In the genomic region with DNA sequence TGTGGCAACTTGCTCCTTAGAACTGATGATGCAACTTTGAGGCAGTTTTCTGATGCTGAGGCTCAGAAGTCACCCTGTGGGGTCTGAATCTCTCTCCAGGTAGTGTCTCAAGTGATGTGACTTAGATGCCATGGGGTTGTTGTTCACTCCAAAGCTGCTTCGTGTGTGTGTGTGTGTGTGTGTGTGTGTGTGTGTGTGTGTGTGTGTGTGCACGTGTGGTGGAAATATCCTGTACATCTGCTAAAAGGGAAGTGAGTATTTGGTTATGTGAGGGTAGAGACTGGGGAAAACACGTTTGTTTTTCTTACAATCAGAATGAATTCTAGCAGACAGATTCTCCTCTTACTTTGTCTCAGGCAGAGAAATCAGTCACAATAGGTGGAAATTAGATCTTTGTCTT, we compare ENCODE assay signal across 30 mouse cellular contexts.
DNase-seq lines count a peak whose midpoint lies in the region; ATAC-seq lines count a peak whose summit lies in the region.
"Had no signal": no experiment of that assay in that cellular context is flagged by ENCODE, and none has a peak within 500 bp of the region (broad histone marks: within the 10 kb centered on the region; RNA-seq: fewer than 3 reads in every experiment).

No protein-coding gene starts in this region.

- H3K27ac ChIP-seq in hindbrain, embryonic 11.5 days (ENCODE audit: low read depth, low read length) = no peak overlapping the region
- H3K27ac ChIP-seq: heart, adult 2 months; heart, embryonic 13.5 days; hindbrain, embryonic 10.5 days; layer of hippocampus, adult 2 months; left cerebral cortex, adult 2 months; limb, embryonic 13.5 days; midbrain, embryonic 13.5 days; neural tube, embryonic 13.5 days had no signal

- intact Hi-C loops in heart, postnatal 14 days (cut with DNase I) = no loop called here
- intact Hi-C loops in left cerebral cortex, postnatal 10 days (cut with DNase I) = no loop called here

- no peaks in the 10 kb centered on the region for H3K9me3 ChIP-seq in hindbrain, embryonic 11.5 days (ENCODE audit: control insufficient read depth, low read length)
- H3K9me3 ChIP-seq: heart, embryonic 13.5 days; hindbrain, embryonic 10.5 days; limb, embryonic 13.5 days; megakaryocyte, embryonic 14.5 days; midbrain, embryonic 13.5 days; neural tube, embryonic 13.5 days had no signal

- H3K4me3 ChIP-seq in hindbrain, embryonic 11.5 days (ENCODE audit: low read depth, low read length) = no peak overlapping the region
- H3K4me3 ChIP-seq: erythroblast, embryonic 14.5 days; heart, adult 2 months; heart, embryonic 13.5 days; hindbrain, embryonic 10.5 days; layer of hippocampus, adult 2 months; left cerebral cortex, adult 2 months; limb, embryonic 13.5 days; megakaryocyte, embryonic 14.5 days; midbrain, embryonic 13.5 days; neural tube, embryonic 13.5 days had no signal

- no peaks in the 10 kb centered on the region for H3K36me3 ChIP-seq in hindbrain, embryonic 11.5 days (ENCODE audit: control insufficient read depth, insufficient read depth, low read length)
- H3K36me3 ChIP-seq: heart, embryonic 13.5 days; hindbrain, embryonic 10.5 days; limb, embryonic 13.5 days; midbrain, embryonic 13.5 days; neural tube, embryonic 13.5 days had no signal

- no peak overlapping the region for H3K9ac ChIP-seq in hindbrain, embryonic 11.5 days (ENCODE audit: low read depth, low read length)
- H3K9ac ChIP-seq: heart, embryonic 13.5 days; limb, embryonic 13.5 days; midbrain, embryonic 13.5 days; neural tube, embryonic 13.5 days had no signal

- H3K4me1 ChIP-seq in hindbrain, embryonic 11.5 days (replicated peaks; ENCODE audit: control insufficient read depth, insufficient read depth, low read length) = no peaks in the 10 kb centered on the region
- H3K4me1 ChIP-seq: heart, embryonic 13.5 days; hindbrain, embryonic 10.5 days; limb, embryonic 13.5 days; midbrain, embryonic 13.5 days; neural tube, embryonic 13.5 days had no signal

- H3K27me3 ChIP-seq in hindbrain, embryonic 11.5 days (ENCODE audit: control insufficient read depth, insufficient read depth, low read length) = no peaks in the 10 kb centered on the region
- H3K27me3 ChIP-seq: heart, embryonic 13.5 days; limb, embryonic 13.5 days; midbrain, embryonic 13.5 days; neural tube, embryonic 13.5 days had no signal

- 0 out of 2 replicates have a peak, but pooled peaks have one; percentile 47 for ATAC-seq in common myeloid progenitor, adult 5-6 weeks (replicated peaks; ENCODE audit: low read depth, poor library complexity, severe bottlenecking)
- ATAC-seq in hindbrain, embryonic 11.5 days (ENCODE audit: low FRiP score) = no peak
- ATAC-seq: CD4-positive, CD25-positive, alpha-beta regulatory T cell, adult 4 months; hindbrain, embryonic 16.5 days; midbrain, embryonic 13.5 days had no signal

- peak; percentile 3 to 11 for DNase-seq in heart, adult 18-20 months
- DNase-seq in heart, postnatal 14 days = no peak
- peak; percentile 2 for DNase-seq in lung, postnatal 36 days
- DNase-seq in lung, postnatal 14 days = no peak
- peak; percentile 41 to 63 for DNase-seq in spleen, postnatal 36 days (ENCODE audit: low spot score in 2 of 2)
- DNase-seq in hindbrain, embryonic 11.5 days (ENCODE audit: low spot score) = no peak
- DNase-seq in left cerebral cortex, postnatal 10 days (ENCODE audit: extremely low spot score in 1 of 2, low spot score in 2 of 2) = no peak
- DNase-seq: adrenal gland, postnatal 25 days; cerebellum, adult 18-20 months; cerebellum, postnatal 10 days; gastrocnemius, postnatal 14 days; kidney, adult 18-20 months; kidney, postnatal 36 days; lung, adult 18-20 months; right cerebral cortex, postnatal 25 days; thymus, postnatal 14 days had no signal

- no peak overlapping the region for H3K4me2 ChIP-seq in hindbrain, embryonic 11.5 days (replicated peaks; ENCODE audit: low read depth, low read length)
- H3K4me2 ChIP-seq: heart, embryonic 13.5 days; limb, embryonic 13.5 days; liver, embryonic 11.5 days; midbrain, embryonic 13.5 days; neural tube, embryonic 13.5 days had no signal

- WGBS in hindbrain, embryonic 11.5 days = 78% methylated on average over 3 of the region's 3 CpGs

Comparison
In these comparisons a context has a peak if more than half of its experiments do, and no peak if none do; other contexts are left out.
1. DNase-seq: peak in heart, adult 18-20 months (2 of 2), lung, postnatal 36 days (single experiment) and spleen, postnatal 36 days (2 of 2); none in heart, postnatal 14 days (0 of 2), lung, postnatal 14 days (single experiment), hindbrain, embryonic 11.5 days (single experiment) and left cerebral cortex, postnatal 10 days (0 of 2).